Mouse (Mus musculus): ENCODE results near the gene Abhd6. TPM values are rescaled to one million over a fixed set of nuclear protein-coding genes. Genes with fewer than 3 reads are reported as not detected.

The Abhd6 gene
- total RNA-seq, 1 experiment, result 11.7 TPM

DNA sequence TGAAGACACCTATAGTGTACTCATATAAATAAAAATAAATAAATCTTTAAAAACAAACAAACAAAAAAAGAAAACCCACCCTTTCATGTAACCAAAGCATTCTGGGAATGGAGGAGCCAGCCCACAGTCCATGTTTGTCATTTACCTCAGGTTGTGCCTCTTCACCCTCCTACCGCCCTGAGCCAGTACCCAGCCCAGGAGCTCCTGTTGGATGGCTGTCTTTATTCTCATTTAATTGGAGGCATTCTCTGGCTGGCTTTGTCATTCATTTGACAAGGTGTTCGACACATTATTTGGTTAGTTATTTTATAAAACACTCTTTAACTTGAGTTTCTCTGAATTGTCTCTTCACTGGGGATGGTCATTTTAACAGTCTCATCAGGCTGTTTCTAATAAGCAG is 49.2 kb downstream of the Abhd6 start:
- Histone ChIP-seq H3K4me3 (ENCODE audit: insufficient read depth in 1 of 2, low read depth in 1 of 2, low read length in 2 of 2, poor library complexity in 1 of 2, severe bottlenecking in 1 of 2) (no peak overlapping the region), H3K4me1 (ENCODE audit: control insufficient read depth in 2 of 2, insufficient read depth in 2 of 2, low read length in 2 of 2, poor library complexity in 1 of 2) (peaks cover 9 to 23% of the 10 kb centered on the region in 2 experiments), H3K9me3 (ENCODE audit: control insufficient read depth, insufficient read depth, low read depth, low read length) (no peaks in the 10 kb centered on the region), H3K36me3 (ENCODE audit: control insufficient read depth, insufficient read depth, low read length, poor library complexity, severe bottlenecking) (peaks cover 3% of the 10 kb centered on the region; the same call in 1 of the 2 replicates), H3K9ac (ENCODE audit: insufficient read depth, low read depth, low read length, poor library complexity, severe bottlenecking) (no peak overlapping the region), H3K27ac (ENCODE audit: insufficient read depth, low read depth, low read length, poor library complexity, severe bottlenecking) (peak overlapping the region; percentile 56; the same call in 1 of the 2 replicates)
- peak; percentile 43 for DNase-seq (ENCODE audit: low read depth, low spot score)
- TF ChIP-seq ZNF384 (IDR thresholded peaks at IDR 0.05; ENCODE audit: low read depth, low read length) (no peak), HCFC1 (IDR thresholded peaks at IDR 0.05; ENCODE audit: borderline replicate concordance, insufficient read depth, low read length) (no peak), MAFK (IDR thresholded peaks at IDR 0.05; ENCODE audit: insufficient read depth, low read depth, low read length) (no peak), CHD2 (IDR thresholded peaks at IDR 0.05; ENCODE audit: low read depth, low read length) (no peak), ZC3H11A (IDR thresholded peaks at IDR 0.05; ENCODE audit: borderline replicate concordance, low read depth, low read length) (no peak)
- in situ Hi-C loops (cut with MboI; ENCODE audit: low sequenced_read_pairs in 2 of 2, unreplicated experiment in 2 of 2), result no loop called here

DNA sequence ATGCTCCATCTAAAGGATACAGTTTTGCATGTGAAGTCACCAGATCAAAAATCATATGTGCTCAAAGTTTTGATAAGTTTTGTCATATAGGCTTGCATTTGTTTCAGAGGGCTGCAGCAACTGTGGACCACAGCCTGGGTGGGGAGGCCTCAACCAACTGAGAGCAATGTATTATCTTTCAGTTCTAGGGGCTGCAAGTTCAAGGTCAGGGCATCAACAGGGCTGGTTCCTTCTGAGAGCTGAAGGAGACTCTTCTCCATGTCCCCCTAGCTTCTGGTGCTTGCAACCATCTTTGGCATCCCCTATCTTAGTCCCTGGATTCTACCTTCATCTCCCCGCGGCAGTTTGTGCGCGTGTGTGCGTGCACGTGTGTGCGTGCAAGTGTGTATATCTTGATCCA is 50.0 kb downstream of the Abhd6 start:
- no peak overlapping the region for H3K4me3 ChIP-seq (ENCODE audit: insufficient read depth in 1 of 2, low read depth in 1 of 2, low read length in 2 of 2, poor library complexity in 1 of 2, severe bottlenecking in 1 of 2)
- H3K36me3 ChIP-seq (ENCODE audit: control insufficient read depth, insufficient read depth, low read length, poor library complexity, severe bottlenecking), result peaks cover 2% of the 10 kb centered on the region; the same call in 1 of the 2 replicates
- no peak overlapping the region; the same call in 1 of the 2 replicates for H3K27ac ChIP-seq (ENCODE audit: insufficient read depth, low read depth, low read length, poor library complexity, severe bottlenecking)
- in situ Hi-C loops (cut with MboI; ENCODE audit: low sequenced_read_pairs in 2 of 2, unreplicated experiment in 2 of 2), result no loop called here
- DNase-seq (ENCODE audit: low read depth, low spot score), result no peak
- peaks cover 9 to 25% of the 10 kb centered on the region in 2 experiments for H3K4me1 ChIP-seq (ENCODE audit: control insufficient read depth in 2 of 2, insufficient read depth in 2 of 2, low read length in 2 of 2, poor library complexity in 1 of 2)
- no peak overlapping the region for H3K9ac ChIP-seq (ENCODE audit: insufficient read depth, low read depth, low read length, poor library complexity, severe bottlenecking)
- TF ChIP-seq HCFC1 (IDR thresholded peaks at IDR 0.05; ENCODE audit: borderline replicate concordance, insufficient read depth, low read length), result no peak
- TF ChIP-seq MAFK (IDR thresholded peaks at IDR 0.05; ENCODE audit: insufficient read depth, low read depth, low read length), result no peak
- TF ChIP-seq ZC3H11A (IDR thresholded peaks at IDR 0.05; ENCODE audit: borderline replicate concordance, low read depth, low read length), result no peak
- TF ChIP-seq ZNF384 (IDR thresholded peaks at IDR 0.05; ENCODE audit: low read depth, low read length), result no peak
- no peak for TF ChIP-seq CHD2 (IDR thresholded peaks at IDR 0.05; ENCODE audit: low read depth, low read length)
- H3K9me3 ChIP-seq (ENCODE audit: control insufficient read depth, insufficient read depth, low read depth, low read length), result no peaks in the 10 kb centered on the region

DNA sequence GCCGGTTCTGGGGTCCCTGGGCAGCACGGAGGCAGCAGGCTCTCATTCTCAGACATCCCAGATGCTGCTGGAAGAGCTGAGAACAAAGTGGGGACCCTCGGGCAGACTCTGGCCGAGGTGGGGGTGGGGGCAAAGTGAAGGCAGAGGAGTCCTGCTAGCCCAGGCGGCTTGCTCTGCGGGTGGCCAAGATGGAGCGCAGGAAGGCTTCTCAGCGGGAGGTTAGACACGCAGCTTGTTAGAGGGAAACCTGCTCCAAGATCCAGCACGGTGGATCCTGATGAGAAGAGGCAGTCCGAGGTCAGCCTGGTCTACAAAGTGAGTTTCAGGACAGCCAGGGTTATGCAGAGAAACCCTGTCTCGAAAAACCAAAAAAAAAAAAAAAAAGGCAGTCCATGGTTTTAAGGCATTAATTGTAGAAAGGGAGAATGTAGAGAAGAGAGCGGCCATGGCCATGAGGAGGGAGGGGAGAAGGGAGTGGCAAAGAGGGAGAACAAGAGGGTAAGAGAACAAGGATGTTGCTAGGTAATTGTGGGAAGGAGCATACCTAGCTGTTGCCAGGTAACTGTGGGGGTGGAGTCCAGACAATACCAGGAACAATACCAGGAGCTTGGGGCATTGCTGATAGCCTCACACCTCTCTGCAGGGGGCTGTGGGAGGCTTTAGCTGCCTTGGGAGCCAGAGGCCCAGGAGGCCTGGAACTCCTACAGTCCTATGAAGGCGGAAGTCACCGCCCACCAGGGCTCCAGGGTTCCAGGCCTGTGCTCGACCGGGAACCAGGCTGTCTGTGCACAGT is 51.8 kb downstream of the Abhd6 start:
- peak overlapping the region; percentile 95 for H3K27ac ChIP-seq (ENCODE audit: insufficient read depth, low read depth, low read length, poor library complexity, severe bottlenecking)
- H3K4me1 ChIP-seq (ENCODE audit: control insufficient read depth in 2 of 2, insufficient read depth in 2 of 2, low read length in 2 of 2, poor library complexity in 1 of 2), result peaks cover 9 to 25% of the 10 kb centered on the region in 2 experiments
- in situ Hi-C loops (cut with MboI; ENCODE audit: low sequenced_read_pairs in 2 of 2, unreplicated experiment in 2 of 2), result no loop called here
- peak overlapping the region; percentile 52 to 57 for H3K4me3 ChIP-seq (ENCODE audit: insufficient read depth in 1 of 2, low read depth in 1 of 2, low read length in 2 of 2, poor library complexity in 1 of 2, severe bottlenecking in 1 of 2)
- peak; percentile 92 for DNase-seq (ENCODE audit: low read depth, low spot score)
- no peak for TF ChIP-seq HCFC1 (IDR thresholded peaks at IDR 0.05; ENCODE audit: borderline replicate concordance, insufficient read depth, low read length)
- peak; percentile 82 for TF ChIP-seq ZNF384 (IDR thresholded peaks at IDR 0.05; ENCODE audit: low read depth, low read length)
- no peaks in the 10 kb centered on the region for H3K36me3 ChIP-seq (ENCODE audit: control insufficient read depth, insufficient read depth, low read length, poor library complexity, severe bottlenecking)
- H3K9ac ChIP-seq (ENCODE audit: insufficient read depth, low read depth, low read length, poor library complexity, severe bottlenecking), result peak overlapping the region; percentile 80
- H3K9me3 ChIP-seq (ENCODE audit: control insufficient read depth, insufficient read depth, low read depth, low read length), result no peaks in the 10 kb centered on the region

DNA sequence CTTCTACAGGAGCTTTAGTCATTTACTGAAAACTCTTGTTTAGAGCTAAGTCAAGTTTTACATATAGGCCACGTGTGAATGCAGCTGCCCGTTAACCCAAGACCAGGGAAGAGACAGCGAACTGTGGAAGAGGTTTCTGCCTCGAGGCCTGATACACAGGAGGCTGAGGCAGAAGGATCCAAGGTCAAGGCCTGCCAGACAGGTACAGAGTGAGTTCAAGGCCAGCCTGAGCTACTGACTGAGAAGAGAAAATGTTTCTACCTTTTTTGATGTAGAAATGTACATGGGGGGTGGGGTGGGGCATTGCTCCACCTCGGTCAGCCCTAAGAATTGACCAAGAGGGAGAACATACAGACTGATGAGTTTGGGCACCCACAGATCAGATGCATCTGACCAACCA is 53.4 kb downstream of the Abhd6 start:
- Histone ChIP-seq H3K4me1 (ENCODE audit: control insufficient read depth in 2 of 2, insufficient read depth in 2 of 2, low read length in 2 of 2, poor library complexity in 1 of 2) (peaks cover 8 to 18% of the 10 kb centered on the region in 2 experiments), H3K36me3 (ENCODE audit: control insufficient read depth, insufficient read depth, low read length, poor library complexity, severe bottlenecking) (no peaks in the 10 kb centered on the region; the same call in 1 of the 2 replicates), H3K27ac (ENCODE audit: insufficient read depth, low read depth, low read length, poor library complexity, severe bottlenecking) (peak overlapping the region; percentile 95; the same call in 1 of the 2 replicates), H3K9me3 (ENCODE audit: control insufficient read depth, insufficient read depth, low read depth, low read length) (no peaks in the 10 kb centered on the region), H3K4me3 (ENCODE audit: insufficient read depth in 1 of 2, low read depth in 1 of 2, low read length in 2 of 2, poor library complexity in 1 of 2, severe bottlenecking in 1 of 2) (no peak overlapping the region), H3K9ac (ENCODE audit: insufficient read depth, low read depth, low read length, poor library complexity, severe bottlenecking) (no peak overlapping the region)
- in situ Hi-C loops (cut with MboI; ENCODE audit: low sequenced_read_pairs in 2 of 2, unreplicated experiment in 2 of 2), result no loop called here
- DNase-seq (ENCODE audit: low read depth, low spot score), result no peak
- TF ChIP-seq ZNF384 (IDR thresholded peaks at IDR 0.05; ENCODE audit: low read depth, low read length) (no peak), CHD2 (IDR thresholded peaks at IDR 0.05; ENCODE audit: low read depth, low read length) (no peak), HCFC1 (IDR thresholded peaks at IDR 0.05; ENCODE audit: borderline replicate concordance, insufficient read depth, low read length) (no peak), MAFK (IDR thresholded peaks at IDR 0.05; ENCODE audit: insufficient read depth, low read depth, low read length) (no peak), ZC3H11A (IDR thresholded peaks at IDR 0.05; ENCODE audit: borderline replicate concordance, low read depth, low read length) (no peak)

Data from ES-E14 (cell line).